Mouse (Mus musculus) right cerebral cortex, adult 2 months (tissue): ENCODE measurements at regions not wholly inside any gene's neighbourhood (a gene's known extent, or its start where the extent isn't known, plus 50 kb on each side); places are given as distances from the start of the nearest gene placed in this dataset.
A peak's percentile ranks its signal among the peaks of the same experiment; 100 is the strongest.

ENCODE experiments used
- DNase-seq, 2 experiments: peaks; one replicate each; pipeline ENCODE4 v3.0.0; 2021 to 2022; ENCODE audit warnings: low spot score in 2 of 2

DNA sequence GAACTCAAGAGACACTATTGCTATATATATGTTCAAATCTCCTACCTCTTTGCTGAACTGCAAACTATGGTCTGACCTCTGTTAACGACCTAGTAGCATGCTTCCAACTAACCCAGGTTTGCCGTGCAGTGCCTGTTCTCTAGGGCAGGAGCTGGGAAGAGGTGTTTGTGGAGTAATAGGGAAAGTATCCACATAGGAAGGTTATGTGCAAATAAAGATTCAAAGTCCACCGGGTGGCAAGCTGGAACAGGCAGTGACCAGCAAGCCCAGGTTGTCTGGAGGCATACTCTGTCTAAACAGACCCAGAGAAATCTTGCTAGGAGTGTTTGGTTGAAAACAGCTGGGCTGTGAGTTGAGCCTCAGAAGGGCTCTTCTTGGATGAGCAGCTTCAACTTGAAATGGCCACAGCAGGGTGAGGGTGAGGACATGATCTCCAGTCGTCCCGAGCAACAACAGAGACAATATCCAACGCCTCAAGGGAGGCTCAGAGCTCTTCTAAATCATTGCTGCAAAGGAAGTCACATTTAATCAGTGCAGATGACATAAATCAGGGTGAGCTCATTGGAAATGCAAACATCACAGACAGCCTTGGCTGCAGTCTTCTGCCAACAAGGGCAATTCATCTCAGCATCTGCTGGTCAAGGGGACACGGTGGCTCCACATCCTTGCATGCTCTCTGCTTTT lies 846.7 kb downstream of the Synb start:
- DNase-seq, result no peak

DNA sequence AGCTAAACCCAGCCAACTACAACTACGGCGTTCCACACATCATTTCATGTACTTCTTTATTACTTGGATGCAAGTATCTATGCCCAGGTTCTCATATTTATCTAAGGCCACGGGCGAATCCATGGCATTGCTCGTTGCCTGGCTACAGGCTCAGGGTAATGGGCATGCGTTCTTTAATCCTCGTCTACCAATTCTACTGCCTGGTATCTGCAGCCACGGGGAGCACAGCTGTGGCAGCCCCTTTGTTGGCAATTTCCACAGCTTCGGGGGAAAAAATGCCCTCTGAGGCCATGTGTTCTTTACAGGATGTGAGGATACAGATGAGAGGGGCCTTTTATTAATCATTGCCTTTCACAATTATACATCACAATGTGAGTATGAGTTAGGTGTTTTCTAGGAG lies 860.8 kb downstream of the Synb start:
- no peak for DNase-seq

GRCm38 (mm10) chr14:68432111-68432510 lies 862.0 kb downstream of the Synb start:
- DNase-seq, result no peak

- DNase-seq, result no peak
Observed at GRCm38 (mm10) chr14:68427235-68427634, 866.9 kb downstream of the Synb start.

DNA sequence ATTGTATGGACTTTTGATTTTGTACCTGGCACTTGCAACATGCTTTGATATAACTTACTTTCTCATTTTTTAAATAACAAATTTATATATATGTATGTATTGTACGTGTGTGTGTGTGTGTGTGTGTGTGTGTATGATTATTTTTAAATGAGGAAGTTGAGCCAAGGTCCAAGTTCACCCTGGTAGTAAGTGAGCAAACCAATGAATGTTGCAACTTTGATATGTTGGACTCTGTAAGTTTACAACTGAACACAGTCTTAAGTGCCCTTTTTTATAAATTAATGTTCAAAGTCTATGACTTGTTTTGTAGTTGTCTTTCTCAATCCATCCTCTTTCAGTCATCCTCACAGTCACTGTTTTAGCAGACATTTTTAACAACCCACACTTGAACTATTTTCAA lies 901.7 kb downstream of the Synb start:
- DNase-seq, result no peak

DNA sequence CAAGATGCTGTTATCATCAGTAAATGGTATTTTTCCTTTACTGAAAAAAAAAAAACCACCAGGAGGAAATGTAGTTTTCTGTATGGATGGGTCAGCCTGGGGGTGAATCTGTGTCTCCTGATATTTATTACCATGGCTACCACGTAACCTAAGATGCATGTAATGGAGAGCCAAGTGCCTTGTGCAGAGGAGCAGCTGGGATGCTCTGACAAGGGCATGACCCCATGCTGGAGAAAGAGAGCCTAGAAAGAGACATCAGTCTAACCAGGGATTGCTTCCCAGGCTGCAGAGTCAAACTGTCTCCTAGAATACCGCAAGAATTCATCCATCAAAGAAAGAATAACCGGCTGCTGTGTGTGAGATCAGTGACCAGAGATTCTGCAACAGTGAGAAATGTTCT lies 902.2 kb downstream of the Synb start:
- DNase-seq, result no peak

DNA sequence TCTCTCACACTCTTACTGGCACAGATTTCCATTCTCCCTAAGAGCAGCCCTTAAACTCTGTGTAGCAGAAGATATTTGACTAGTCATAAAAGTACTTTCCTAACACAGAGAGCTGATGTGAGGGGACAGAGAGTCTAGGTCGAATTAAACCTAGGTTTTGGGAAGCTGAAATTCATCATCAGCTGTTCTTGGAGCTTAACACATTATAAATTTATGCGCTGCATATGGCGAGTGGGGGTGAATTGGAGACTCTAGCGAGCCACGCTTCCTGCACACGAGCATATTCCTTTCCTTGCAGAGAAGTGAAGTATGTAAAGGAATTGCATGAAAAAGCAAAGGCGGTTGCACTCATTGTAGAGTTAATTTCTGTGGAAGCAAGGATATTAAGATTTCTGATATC lies 912.4 kb downstream of the Synb start:
- DNase-seq, result peak; percentile 47 to 57

DNA sequence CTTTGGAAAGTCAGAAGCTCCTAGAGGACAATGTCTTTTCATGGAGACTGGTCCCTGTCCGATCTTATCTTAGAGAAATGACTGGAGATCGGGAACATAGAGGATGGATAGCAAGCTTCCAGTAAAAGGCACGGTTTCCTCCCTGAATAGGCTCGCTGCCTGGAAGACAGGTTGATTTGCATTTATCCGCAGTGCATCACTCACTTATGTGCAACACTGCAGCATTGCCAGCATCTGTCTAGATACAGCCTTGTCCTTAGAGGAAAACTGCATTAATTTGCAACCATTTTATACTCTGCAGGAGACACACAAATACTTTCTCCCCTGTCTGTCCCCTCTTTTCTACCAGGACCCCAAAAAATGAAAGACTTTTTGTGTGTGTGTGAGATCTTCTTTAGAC lies 926.4 kb downstream of the Synb start:
- no peak for DNase-seq

DNA sequence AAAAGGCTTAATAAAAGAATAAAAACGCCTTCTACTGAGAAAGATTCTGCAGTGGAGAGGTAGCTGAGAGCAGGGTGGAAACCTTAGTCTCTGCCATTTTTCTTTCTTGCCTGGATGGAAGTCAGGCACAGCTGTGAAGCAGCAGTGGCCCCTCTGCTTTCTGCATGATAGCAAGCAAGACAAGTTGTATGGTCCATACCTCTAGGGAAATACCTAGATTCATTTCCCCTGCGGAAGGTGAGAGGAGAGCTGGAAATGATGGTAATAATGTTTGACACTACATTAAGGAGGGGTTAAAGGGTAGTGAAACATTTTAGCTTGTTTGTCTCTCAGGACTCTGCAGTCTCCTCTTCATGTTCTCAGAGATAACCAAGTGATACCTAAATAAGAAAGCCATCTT lies 930.2 kb downstream of the Synb start:
- DNase-seq, result no peak

GRCm38 (mm10) chr14:68361998-68362397 lies 932.1 kb downstream of the Synb start:
- no peak for DNase-seq

DNA sequence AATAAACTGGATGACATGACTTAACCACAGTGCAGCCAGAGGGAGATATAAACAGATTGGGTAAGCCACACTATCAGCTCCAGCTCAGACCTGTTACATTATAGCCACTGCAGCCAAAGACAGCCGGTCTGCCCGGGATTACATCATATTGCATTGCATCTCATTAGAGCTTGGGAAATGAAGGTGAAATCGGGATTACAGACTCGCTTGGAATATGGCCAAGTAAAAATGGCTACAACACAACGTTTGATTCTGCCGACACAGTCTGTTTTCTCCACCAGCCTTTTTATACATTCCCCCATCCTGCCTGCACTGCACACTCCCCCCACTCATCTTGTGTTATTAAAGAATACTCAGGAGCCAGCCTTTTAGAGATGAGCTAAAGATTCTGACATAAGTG lies 932.6 kb downstream of the Synb start:
- no peak for DNase-seq

DNA sequence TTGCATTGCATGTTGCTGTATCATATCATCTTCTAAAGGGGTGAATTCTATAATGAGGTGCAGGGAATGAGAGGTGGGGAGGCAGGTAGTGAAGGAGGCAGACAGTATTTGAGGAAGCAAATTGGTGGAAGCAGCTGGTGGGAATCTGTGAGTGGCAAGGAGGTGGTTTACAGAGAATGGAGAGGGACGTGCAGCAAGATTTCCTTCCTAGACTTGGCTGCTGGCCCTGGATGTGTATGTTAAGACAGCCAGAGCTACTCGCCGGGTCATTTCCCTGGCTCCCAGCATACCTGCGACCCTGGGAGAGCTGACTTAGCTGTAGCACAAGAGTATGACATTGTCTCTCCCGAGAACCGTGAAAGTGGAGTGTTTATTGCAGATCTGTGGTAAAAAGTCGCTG lies 937.7 kb downstream of the Synb start:
- DNase-seq, result no peak

DNA sequence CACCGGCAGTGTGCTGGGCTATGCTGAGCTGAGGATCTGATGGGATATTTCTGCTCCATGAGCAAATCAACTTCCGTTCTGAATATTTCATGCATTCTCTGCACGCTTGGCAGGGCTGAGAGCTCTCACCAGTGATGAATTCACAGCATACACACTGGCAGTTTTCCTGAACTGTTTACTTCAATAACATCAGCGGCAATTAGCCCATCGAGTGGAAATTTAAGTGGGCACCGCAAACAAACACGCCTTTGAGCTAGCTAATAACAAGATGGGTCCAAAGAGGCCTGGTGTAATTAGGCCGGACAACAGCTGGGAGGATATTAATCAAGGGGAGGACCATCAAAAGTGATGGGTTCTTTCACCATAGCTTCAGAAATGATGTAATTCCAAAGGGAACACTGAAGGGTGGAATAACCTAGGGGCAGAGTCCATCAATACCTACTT lies 938.6 kb downstream of the Synb start:
- DNase-seq, result no peak

GRCm38 (mm10) chr14:68345527-68345926 lies 948.6 kb downstream of the Synb start:
- DNase-seq, result no peak

DNA sequence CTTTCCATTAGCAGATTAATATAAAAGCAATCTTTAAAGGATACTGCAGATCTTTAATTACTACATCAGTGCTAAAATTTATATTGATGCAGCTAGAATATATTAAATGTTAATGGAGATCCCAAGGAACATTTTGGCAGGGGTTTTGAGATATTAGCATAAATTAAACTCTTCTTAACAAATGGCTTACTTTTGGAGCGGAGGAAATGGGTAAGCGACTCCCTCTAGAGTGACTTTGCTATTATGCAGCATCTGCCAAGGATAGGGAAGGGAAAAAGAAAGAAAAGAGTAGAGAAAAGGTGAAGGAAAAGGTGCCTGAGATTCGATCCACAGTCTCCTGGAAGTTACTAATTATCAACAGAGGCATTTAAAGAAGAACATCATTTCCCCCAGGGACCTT lies 949.4 kb downstream of the Synb start:
- DNase-seq, result no peak

DNA sequence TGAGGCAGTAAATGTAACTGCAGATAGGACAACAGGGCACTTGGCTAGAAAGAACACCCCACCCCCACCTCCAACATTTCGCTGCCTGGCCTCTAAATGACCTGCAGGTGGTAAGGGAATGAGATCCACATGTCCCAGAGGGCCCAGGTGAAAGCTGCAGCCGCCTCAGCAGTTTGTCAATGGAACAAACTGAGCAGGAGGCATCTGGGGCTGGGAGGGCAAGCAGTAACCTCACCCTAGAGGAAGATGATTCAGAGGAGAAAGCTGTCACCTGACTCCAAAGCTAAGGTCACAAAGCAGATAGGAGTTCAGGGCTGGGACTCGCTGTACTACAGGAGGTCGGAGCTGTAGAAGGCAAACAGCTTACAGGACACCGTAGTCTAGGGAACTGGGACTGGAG lies 955.7 kb downstream of the Synb start:
- DNase-seq, result no peak

- DNase-seq, result no peak
Observed at GRCm38 (mm10) chr14:68325061-68325460, 969.0 kb downstream of the Synb start.

DNA sequence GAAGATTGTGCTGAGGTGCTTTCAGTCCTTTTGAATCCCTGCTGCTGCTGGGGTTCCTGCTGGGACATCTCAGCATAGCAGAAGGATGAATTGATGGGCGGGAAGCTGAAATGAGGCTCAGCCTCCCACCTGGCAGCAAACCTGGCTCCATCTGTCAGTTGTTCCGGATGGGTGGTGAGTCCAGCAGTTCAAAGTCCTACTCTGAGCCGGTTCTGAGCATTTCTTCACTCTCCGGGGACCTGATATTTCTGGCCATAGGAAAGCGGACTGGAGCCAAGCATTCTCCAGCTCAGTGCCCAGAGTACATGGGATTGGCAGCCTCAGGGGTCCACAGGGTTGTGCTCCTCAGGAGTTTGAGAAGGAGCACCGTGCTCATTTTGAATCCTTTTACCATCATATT lies 971.1 kb downstream of the Synb start:
- no peak for DNase-seq

DNA sequence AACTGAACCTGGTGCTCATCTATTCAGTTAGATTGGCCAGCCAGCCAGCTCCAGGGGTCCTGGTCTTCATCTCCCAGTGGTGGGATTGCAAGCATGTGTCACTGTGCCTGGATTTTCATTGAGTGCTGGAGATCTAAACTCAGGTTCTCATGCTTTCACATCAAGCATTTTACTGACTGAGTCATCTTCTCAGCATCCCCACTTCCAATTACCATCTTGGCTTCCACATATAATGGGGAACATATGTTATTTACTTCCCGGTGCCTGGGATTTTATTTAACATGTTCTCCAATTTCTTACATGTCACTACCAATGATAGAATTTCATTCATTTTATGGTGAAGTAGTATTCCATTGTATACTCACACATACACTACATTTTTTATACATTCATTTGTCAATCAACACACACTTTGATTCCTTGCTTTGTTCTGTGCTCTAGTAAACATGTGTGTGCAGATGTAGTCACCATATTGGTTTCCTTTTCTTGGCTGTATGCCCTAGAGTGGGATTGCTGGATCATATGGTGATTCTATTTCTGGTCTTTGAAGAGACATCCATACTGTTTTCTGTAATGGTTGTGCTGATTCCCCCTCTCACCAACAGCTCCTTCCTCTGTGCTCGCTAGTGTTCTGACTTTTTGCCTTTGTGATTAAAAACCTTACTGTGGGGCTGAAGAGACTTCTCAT lies 986.0 kb downstream of the Synb start:
- DNase-seq, result peak; percentile 4

GRCm38 (mm10) chr14:68305166-68305565 lies 988.9 kb downstream of the Synb start:
- DNase-seq, result no peak

DNA sequence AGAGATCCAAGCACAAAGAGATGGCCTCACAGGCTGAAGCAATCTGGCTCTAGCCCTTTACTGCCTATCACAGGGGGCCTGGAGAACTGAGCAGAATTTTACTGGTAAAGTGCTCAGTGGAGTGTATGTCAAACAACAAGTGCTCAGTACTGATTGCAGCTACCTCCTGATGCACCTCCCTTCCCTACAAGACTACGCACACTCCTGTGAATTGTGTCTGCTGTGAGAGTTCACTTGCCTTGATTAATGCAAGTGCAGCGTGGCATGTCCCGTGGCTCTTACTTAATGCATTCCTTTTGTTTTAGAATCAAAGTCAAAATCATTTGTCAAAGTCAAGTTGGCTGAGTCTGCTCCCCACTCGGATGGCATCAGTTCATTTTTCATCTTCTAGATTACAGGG lies 992.4 kb downstream of the Synb start:
- no peak for DNase-seq

GRCm38 (mm10) chr14:68285546-68285945 lies 1008.6 kb downstream of the Synb start:
- DNase-seq, result no peak

DNA sequence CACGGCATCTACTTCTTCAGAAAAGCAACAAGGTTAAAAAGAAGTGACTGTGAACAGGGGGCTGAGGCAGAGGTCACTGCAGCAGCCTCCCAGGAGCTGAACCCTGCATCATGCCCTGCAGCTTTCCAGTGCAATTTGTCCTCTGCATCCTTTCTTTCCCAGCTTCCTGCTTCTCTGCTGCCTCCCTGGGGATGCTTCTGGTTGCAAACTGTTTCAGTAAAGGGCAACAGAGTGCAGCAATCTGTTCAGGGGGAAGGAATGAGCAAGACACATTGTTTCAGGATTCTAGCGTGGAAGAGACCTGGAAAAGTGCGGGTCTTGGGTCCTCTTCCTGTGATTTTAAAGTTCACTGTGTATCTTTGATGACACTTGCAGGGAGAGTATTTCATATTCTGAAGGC lies 1032.7 kb downstream of the Synb start:
- DNase-seq, result no peak

DNA sequence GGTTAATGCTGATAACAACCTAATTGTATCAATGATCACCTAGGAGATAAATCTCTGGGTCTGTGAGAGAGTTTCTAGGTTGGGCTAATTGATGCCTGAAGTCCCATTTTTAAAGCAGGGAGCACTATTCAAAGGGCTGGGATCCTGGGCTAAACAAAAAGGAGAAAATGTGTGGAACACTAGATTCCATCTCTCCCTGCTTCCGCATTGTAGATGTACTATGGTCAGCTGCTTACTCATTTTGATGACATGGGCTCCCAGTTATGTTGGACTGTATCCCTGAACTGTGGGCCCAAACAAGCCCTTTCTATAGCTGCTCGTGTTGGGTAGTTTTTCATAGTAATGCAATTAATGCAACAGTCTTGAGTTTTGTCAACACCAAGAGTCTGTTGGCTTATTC lies 1047.1 kb downstream of the Synb start:
- DNase-seq, result no peak
